Mouse (Mus musculus): ENCODE results near the gene Stk4. TPM values are rescaled to one million over a fixed set of nuclear protein-coding genes. Genes with fewer than 3 reads are reported as not detected.

Stk4 gene
- 319 TPM for total RNA-seq (2023)

DNA sequence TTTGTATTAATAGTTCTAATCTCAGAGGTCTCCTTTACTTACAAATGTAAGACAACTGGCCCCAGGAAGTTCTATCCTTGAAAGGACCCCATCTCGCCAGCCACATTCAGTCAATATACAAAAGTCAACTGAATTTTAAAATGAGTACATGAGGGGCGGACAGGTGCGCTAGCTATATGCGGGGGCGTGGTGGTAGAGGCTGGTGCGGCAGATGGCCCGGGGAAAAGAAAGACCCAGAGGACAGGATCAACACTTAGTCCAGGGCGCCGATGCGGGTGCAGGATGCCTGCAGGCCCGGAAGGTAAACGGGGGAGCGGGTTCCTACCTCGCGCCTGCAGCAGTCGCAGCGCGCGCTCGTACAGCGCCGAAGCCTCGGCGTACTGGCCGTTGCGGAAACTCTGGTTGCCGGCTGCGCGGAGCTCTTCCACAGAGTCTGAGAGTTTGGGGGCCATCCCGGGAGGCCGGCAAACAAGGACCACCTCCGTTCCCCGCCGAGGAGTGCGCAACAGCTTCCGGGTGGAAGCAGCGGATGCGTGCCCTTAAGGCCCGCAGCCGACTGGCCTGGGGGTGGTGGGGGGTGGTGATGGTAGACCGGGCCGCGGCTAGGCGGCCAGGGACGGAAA lies at the start of gene Stk4:
Gene Stk4, plus strand, starts transcription at position 181 of the 623 bp plus-strand sequence.

DNA sequence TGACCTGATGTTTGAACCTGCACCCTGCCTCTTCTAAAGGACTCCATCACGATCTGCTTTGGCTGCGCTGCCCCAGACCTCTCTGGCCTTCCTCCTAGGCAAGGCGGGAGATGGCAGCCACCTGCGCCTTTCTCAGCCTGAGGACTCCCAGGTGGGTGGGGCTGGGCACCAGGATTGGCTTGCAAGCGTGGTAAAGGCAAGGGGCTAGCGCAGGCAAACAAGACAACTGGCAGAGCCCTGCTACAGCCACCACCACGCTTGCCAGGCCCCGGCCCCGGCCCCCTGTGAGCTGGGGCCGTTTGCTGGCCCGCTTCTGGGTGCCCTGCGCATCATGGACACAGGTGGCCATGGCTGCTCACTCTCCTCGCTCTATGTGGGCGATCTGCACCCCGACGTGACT lies 45.0 kb upstream of the Stk4 start, which contains the start of gene Pabpc1l:
Gene Pabpc1l, plus strand, starts transcription at position 301 of the 400 bp plus-strand sequence.

GRCm38 (mm10) chr2:164070765-164071436 lies 779 bp downstream of the Stk4 start, which contains the start of gene Tomm34:
TSS of gene Tomm34 (minus strand) at chr2:164071169.

GRCm38 (mm10) chr2:164170902-164171301 lies 100.8 kb downstream of the Stk4 start, which contains the start of gene Kcns1:
TSS of gene Kcns1 (minus strand) at chr2:164171113.

DNA sequence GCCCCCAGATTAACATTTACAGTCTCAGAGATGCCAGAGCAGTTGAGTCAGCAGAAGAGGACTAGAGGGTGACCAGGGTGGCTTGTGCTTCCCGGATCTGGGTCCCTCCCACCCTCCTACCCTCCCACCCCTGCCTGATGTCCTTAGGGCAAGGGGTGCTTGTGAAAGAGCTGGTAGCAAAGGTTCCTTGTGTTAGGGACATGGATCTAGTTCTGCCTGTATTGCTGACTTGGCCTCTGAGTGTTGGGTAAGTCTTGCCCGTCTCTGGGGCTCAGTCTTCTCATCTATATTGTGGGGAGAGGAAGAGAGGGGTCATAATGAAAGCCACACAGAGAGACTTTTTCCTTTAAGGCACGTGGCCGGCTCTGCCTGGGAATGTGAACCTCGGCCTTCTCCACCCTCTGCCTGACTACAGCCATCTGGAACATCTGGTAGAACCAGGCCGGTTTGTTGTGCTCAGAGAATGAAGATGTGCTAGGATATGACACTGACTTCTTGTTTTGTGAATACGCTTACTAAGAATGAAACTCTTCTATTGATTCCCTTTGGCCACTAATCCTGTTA lies 112.7 kb downstream of the Stk4 start, which contains the start of gene Wfdc5:
Gene Wfdc5, minus strand, starts transcription at position 51 of the 564 bp plus-strand sequence.

GRCm38 (mm10) chr2:164190576-164190975 lies 120.5 kb downstream of the Stk4 start, which contains the start of gene Wfdc12:
TSS of gene Wfdc12 (minus strand) at chr2:164190608.

GRCm38 (mm10) chr2:164199626-164200327 lies 129.7 kb downstream of the Stk4 start, which contains the start of gene Wfdc15a:
TSS of gene Wfdc15a (minus strand) at chr2:164200130.

Other genes with a start within 250 kb of the Stk4 start
- not detected for gene Ccn5, start 249.5 kb upstream of the Stk4 start, total RNA-seq (2023)
- gene Kcnk15, start 216.7 kb upstream of the Stk4 start, total RNA-seq (2023), result not detected
- not detected for gene Rims4, start 151.6 kb upstream of the Stk4 start, total RNA-seq (2023)
- gene Ywhab, start 75.4 kb upstream of the Stk4 start, total RNA-seq (2023), result 122 TPM
- 5.7 TPM for gene Pabpc1l, start 44.9 kb upstream of the Stk4 start, total RNA-seq (2023)
- 79.3 TPM for gene Tomm34, start 847 bp downstream of the Stk4 start, total RNA-seq (2023)
- not detected for gene Kcns1, start 100.8 kb downstream of the Stk4 start, total RNA-seq (2023)
- not detected for gene Wfdc5, start 112.4 kb downstream of the Stk4 start, total RNA-seq (2023)
- gene Wfdc12, start 120.3 kb downstream of the Stk4 start, total RNA-seq (2023), result not detected
- not detected for gene Wfdc15a, start 129.8 kb downstream of the Stk4 start, total RNA-seq (2023)
- gene Wfdc15b, start 151.3 kb downstream of the Stk4 start, total RNA-seq (2023), result not detected
- gene Svs2, start 168.1 kb downstream of the Stk4 start, total RNA-seq (2023), result not detected
- gene Svs3b, start 186.3 kb downstream of the Stk4 start, total RNA-seq (2023), result not detected
- not detected for gene Svs4, start 208.1 kb downstream of the Stk4 start, total RNA-seq (2023)
- not detected for gene Svs3a, start 218.9 kb downstream of the Stk4 start, total RNA-seq (2023)
- gene Svs6, start 246.4 kb downstream of the Stk4 start, total RNA-seq (2023), result not detected